ENCODE assay signal across 25 mouse cellular contexts in the genomic region with DNA sequence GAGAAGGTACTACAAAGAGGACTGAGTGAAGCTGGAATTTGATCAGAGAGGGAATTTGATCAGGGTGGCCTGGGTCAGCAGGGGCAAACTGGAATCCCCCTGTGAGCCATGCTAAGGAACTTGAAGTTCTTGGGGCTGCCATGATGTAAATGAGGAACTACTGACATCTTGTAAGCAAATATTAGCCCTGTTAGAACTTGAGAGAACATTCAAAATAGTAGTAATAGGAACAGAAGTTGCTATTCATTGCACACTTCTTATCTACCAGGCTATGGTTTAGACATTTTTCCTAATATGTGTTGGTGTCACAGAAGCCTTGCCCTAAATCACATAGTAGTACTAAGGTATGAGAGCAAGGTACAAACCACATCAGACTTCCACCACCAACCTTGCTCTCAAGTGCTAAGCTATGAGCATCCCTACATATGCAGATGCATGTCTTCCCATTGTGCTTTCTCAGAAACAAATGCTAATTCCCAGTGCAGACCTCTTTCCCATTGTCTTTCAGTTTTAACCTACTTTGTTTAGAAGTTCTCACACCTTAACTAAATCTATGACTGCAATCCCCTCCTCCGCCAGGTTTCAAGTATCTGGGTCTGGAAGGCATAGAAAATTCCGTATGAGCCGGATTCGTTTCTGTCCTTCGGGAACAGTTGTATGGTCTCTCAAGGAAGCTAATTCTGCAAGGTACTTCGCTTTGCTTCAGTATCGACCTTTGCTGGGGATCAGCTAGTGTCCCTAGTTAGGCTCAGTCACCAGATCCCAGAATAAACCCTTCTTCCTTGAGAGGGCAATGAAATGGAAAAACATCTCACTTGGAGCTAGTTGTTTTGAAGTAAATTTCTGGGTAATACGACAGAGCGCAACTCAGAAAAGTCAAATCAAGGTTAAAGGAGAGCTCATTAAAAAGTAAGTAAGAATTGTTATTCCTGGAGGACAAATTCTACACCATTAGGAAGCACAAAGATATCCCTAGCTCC. TPM values are rescaled to one million over a fixed set of nuclear protein-coding genes. Genes with fewer than 3 reads are reported as not detected.
"Had no signal": no experiment of that assay in that cellular context is flagged by ENCODE, and none has a peak within 500 bp of the region (broad histone marks: within the 10 kb centered on the region; RNA-seq: fewer than 3 reads in every experiment).

No protein-coding gene starts in this region.

- DNase-seq: lung, adult 18-20 months; lung, embryonic 14.5 days; lung, postnatal 10 days; lung, postnatal 4 days; retina, postnatal 1 day; right cerebral cortex, adult 18-20 months; right cerebral cortex, postnatal 25 days; right cerebral cortex, postnatal 4 days; spleen, adult 18-20 months; thymus, adult 18-20 months; thymus, postnatal 14 days; thymus, postnatal 36 days had no signal

- H3K4me1 ChIP-seq: midbrain, embryonic 15.5 days; neural tube, embryonic 13.5 days; neural tube, embryonic 15.5 days had no signal

- H3K27me3 ChIP-seq: midbrain, embryonic 12.5 days; midbrain, embryonic 15.5 days; neural tube, embryonic 13.5 days; neural tube, embryonic 15.5 days had no signal

- H3K9me3 ChIP-seq: midbrain, embryonic 10.5 days; midbrain, embryonic 12.5 days; midbrain, embryonic 15.5 days; neural tube, embryonic 13.5 days; neural tube, embryonic 15.5 days had no signal

- H3K36me3 ChIP-seq: midbrain, embryonic 10.5 days; midbrain, embryonic 12.5 days; midbrain, embryonic 15.5 days; neural tube, embryonic 13.5 days; neural tube, embryonic 15.5 days had no signal

- H3K4me2 ChIP-seq: lung, embryonic 14.5 days; midbrain, embryonic 12.5 days; midbrain, embryonic 15.5 days; neural tube, embryonic 13.5 days; neural tube, embryonic 15.5 days had no signal

- ATAC-seq: midbrain, embryonic 15.5 days had no signal

- H3K9ac ChIP-seq: lung, embryonic 14.5 days; midbrain, embryonic 12.5 days; midbrain, embryonic 15.5 days; neural tube, embryonic 13.5 days; neural tube, embryonic 15.5 days had no signal

- H3K4me3 ChIP-seq: midbrain, embryonic 10.5 days; midbrain, embryonic 12.5 days; midbrain, embryonic 15.5 days; myocyte; neural tube, embryonic 13.5 days; neural tube, embryonic 15.5 days had no signal

- H3K27ac ChIP-seq: midbrain, embryonic 10.5 days; midbrain, embryonic 12.5 days; midbrain, embryonic 15.5 days; neural tube, embryonic 13.5 days; neural tube, embryonic 15.5 days had no signal

RNA-seq across cellular contexts. Expression of a gene that starts 58.7 kb away (rescaled TPM):
- total RNA-seq: megakaryocyte, adult 5-6 weeks; midbrain, postnatal 0 days had no signal
- polyA plus RNA-seq: lung, embryonic 14.5 days; lung, embryonic 16.5 days; midbrain, embryonic 10.5 days; midbrain, embryonic 12.5 days; myocyte; neural tube, embryonic 11.5 days; neural tube, embryonic 13.5 days; small intestine, adult 2 months; stomach, embryonic 14.5 days; stomach, embryonic 16.5 days had no signal
